Mouse (Mus musculus): ENCODE data around the gene A930017K11Rik. TPM values are rescaled to one million over a fixed set of nuclear protein-coding genes. Genes with fewer than 3 reads are reported as not detected.

A930017K11Rik gene
- total RNA-seq (2021) = under 1 TPM; 0.41 to 0.64 TPM
- long read RNA-seq, experiment 1, partial matches to known transcripts = 0 of 1 reads
- long read RNA-seq, experiment 1, other reads (novel, unspliced or antisense) = 1 of 1 reads
- long read RNA-seq, experiment 2 = 0 reads

DNA sequence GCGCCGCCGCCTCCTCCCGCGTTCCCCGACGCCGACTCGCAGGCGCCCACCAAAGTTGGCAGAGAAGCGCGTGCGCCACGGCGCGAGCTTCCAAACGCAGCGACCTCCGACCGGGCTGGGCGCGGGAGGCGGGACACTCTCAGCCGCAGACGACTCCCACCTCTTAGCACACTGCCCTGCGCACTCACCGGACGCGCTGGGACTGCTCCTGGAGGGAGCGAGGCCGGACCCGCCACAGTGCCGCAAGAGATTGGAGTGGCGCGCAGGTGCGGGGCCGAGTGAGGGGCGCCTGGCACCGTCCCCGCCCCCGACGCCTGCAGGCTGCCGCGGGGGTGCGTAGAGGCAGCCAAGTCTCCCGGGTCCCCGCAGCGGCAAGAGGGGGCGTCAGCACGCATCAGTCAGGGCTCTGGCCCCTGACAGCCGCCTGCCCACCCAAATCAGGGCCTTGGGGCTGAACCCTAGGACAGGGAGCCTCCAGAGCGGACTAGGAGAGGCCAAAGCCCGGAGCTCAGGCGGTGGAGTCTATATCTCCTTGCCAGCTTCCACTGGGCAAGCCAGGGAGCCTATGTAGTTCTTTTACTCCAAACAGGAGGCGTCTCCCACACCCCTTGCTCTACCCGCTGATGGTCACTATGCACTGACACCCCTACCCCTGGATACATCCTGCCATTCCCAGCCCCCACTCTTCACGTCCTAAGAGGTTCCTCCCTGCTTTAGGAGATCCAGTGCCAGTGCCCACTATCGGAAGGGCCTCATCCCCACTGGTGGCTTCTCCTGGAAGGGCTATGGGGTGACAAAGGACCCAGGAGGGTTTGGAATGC lies at the start of gene A930017K11Rik:
Gene A930017K11Rik (minus strand): TSS at position 763 of the 821 bp plus-strand sequence.
- TF ChIP-seq CTCF (conservative IDR thresholded peaks at IDR 0.05) = no peak
- H3K27ac ChIP-seq = peak within 1 kb of the TSS; percentile 69; the same call in 1 of the 2 replicates
- peak within 1 kb of the TSS; percentile 51 for H3K4me3 ChIP-seq
- no peak for DNase-seq (ENCODE audit: low spot score in 2 of 2)

GRCm38 (mm10) chr17:25998425-25998824 lies 46.1 kb upstream of the A930017K11Rik start:
- DNase-seq (ENCODE audit: low spot score in 2 of 2) = no peak
- no peak overlapping the region for H3K4me3 ChIP-seq
- TF ChIP-seq CTCF (conservative IDR thresholded peaks at IDR 0.05) = no peak
- H3K27ac ChIP-seq = no peak overlapping the region

- DNase-seq (ENCODE audit: low spot score in 2 of 2) = no peak
- TF ChIP-seq CTCF (conservative IDR thresholded peaks at IDR 0.05) = no peak
- Histone ChIP-seq H3K4me3 (no peak overlapping the region), H3K27ac (no peak overlapping the region)
Observed at GRCm38 (mm10) chr17:25993489-25993888, 41.1 kb upstream of the A930017K11Rik start.

- no peak for TF ChIP-seq CTCF (conservative IDR thresholded peaks at IDR 0.05)
- no peak for DNase-seq (ENCODE audit: low spot score in 2 of 2)
- Histone ChIP-seq H3K4me3 (no peak overlapping the region), H3K27ac (no peak overlapping the region)
Observed at GRCm38 (mm10) chr17:25992274-25992673, 39.9 kb upstream of the A930017K11Rik start.

GRCm38 (mm10) chr17:25990331-25990730 lies 38.0 kb upstream of the A930017K11Rik start:
- Histone ChIP-seq H3K4me3 (no peak overlapping the region), H3K27ac (no peak overlapping the region)
- no peak for DNase-seq (ENCODE audit: low spot score in 2 of 2)
- TF ChIP-seq CTCF (conservative IDR thresholded peaks at IDR 0.05) = no peak

DNA sequence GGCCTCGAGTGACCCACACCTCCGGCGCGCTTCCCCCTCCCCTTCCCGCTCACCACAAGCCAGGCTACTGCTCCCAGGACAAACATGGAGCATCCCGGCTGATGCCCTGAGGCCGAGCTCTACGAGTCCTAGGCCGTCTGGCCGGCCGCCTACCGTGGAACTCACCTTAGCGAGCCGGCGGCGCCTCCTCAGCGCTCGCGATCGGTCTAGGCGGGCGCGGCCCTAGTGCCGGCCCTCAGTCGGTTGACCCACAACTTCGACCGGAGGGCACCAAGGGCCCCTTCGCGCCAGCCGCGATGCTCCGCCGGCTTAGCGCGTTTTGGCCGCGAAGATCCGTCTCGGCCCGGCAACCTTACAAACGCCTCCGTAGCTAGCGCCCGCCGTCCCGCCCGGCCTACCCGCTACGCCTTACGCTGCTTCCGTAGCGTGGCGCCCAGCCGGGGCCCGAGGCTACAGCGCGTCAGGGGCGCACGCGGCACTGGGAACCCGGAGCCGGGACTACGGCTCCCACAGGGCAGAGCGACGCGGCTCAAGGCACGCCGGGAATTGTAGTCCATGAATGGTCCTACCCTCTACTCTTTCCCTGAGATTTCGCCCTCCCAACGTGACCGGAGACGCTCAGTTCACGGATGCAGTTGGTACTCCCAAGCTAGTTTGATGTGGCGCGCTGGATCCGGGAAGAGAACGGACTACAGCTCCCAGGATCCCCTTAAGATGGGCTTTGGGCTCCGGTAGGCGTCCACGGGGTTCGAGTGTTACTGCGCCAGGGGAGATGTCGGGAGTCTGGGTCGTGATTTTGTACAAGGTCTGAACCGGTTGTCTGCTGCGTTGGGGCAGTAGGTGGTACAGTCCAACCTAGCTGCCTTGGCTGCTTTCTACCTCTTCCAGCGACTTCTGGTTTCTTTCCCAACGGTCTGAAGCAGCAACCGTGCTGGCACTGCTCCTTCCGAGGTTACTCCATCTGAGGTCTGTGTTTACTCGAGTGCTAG lies 33.2 kb upstream of the A930017K11Rik start, which contains the start of gene Capn15:
Gene Capn15 (minus strand): TSS at position 491 of the 989 bp plus-strand sequence.
- H3K4me3 ChIP-seq = peak within 1 kb of the TSS; percentile 92
- DNase-seq (ENCODE audit: low spot score in 2 of 2) = peak; percentile 95 to 97
- peak within 1 kb of the TSS; percentile 96 for H3K27ac ChIP-seq
- peak; percentile 25 for TF ChIP-seq CTCF (conservative IDR thresholded peaks at IDR 0.05)

DNA sequence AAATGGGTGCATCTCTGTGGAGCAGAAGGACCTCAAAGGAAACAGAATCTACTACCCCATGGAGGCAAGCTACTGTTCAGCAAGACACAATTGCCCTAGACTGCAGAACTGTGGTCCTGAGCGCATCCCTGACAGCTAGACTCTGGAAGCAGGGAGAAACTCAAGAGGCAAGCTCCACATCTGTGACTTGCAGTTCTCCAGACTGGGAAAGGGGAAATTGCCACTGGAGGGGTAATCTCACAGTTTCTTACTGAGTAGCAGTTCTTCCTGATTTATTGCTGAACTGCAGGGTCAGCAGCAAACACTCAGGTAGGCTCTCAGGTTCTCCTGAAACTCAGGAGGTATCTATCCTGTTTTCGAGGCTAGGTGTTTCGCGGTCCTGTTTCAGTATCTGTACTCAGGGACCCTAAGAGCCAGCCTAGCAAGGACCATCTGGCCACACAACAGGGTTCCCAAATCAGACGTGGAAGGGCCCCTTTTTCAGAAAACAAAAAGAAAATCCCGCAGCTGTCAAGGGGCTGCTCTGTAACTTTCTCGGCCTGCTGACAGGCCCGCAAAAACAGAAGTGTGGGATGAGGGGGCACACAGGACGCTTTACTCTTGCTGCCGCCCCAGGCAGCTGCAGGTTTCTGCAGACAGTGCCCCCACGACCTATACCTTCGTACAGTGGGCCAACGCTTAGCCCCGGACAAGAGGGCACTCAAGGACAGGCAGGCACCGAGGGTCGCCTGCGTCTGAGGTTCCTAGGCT lies 32.4 kb upstream of the A930017K11Rik start:
- Histone ChIP-seq H3K27ac (peak overlapping the region; percentile 96), H3K4me3 (peak overlapping the region; percentile 92)
- no peak for TF ChIP-seq CTCF (conservative IDR thresholded peaks at IDR 0.05)
- no peak for DNase-seq (ENCODE audit: low spot score in 2 of 2)

GRCm38 (mm10) chr17:25984066-25984465 lies 31.7 kb upstream of the A930017K11Rik start:
- no peak for TF ChIP-seq CTCF (conservative IDR thresholded peaks at IDR 0.05)
- H3K27ac ChIP-seq = no peak overlapping the region
- DNase-seq (ENCODE audit: low spot score in 2 of 2) = no peak
- peak overlapping the region; percentile 92 for H3K4me3 ChIP-seq

GRCm38 (mm10) chr17:25982913-25983312 lies 30.5 kb upstream of the A930017K11Rik start:
- TF ChIP-seq CTCF (conservative IDR thresholded peaks at IDR 0.05) = no peak
- no peak overlapping the region for H3K27ac ChIP-seq

GRCm38 (mm10) chr17:25980854-25981253 lies 28.5 kb upstream of the A930017K11Rik start:
- Histone ChIP-seq H3K27ac (0 out of 2 replicates have a peak overlapping the region, but pooled peaks have one; percentile 32), H3K4me3 (no peak overlapping the region)
- no peak for TF ChIP-seq CTCF (conservative IDR thresholded peaks at IDR 0.05)
- no peak for DNase-seq (ENCODE audit: low spot score in 2 of 2)

More at GRCm38 (mm10) chr17:25982913-25983312, 30.5 kb upstream of the A930017K11Rik start:
- DNase-seq (ENCODE audit: low spot score in 2 of 2) = no peak
- H3K4me3 ChIP-seq = no peak overlapping the region

GRCm38 (mm10) chr17:25979829-25980738 lies 27.7 kb upstream of the A930017K11Rik start:
- no peak overlapping the region for H3K4me3 ChIP-seq
- no peak for DNase-seq (ENCODE audit: low spot score in 2 of 2)

More at GRCm38 (mm10) chr17:25979829-25980738, 27.7 kb upstream of the A930017K11Rik start:
- TF ChIP-seq CTCF (conservative IDR thresholded peaks at IDR 0.05) = no peak
- H3K27ac ChIP-seq = no peak overlapping the region
